Mouse (Mus musculus): ENCODE measurements around the gene Lrrn4cl.
"Not testable (repeated sequence)": the region's sequence is repeated elsewhere in the genome, so short reads cannot be mapped to it uniquely, and the experiment has no call there.

Lrrn4cl gene

GRCm38 (mm10) chr19:8886916-8887584, 36.5 kb downstream of the Lrrn4cl start:
- no peak for DNase-seq

- peak; percentile 24 for DNase-seq
Observed at GRCm38 (mm10) chr19:8887585-8888463, 37.3 kb downstream of the Lrrn4cl start.

GRCm38 (mm10) chr19:8888511-8889385, 38.2 kb downstream of the Lrrn4cl start, which contains the start of the genes 1810009A15Rik and Gm49416:
TSS of gene 1810009A15Rik (plus strand) at chr19:8888853.
TSS of gene Gm49416 (plus strand) at chr19:8888926.
- peak; percentile 98 for DNase-seq

- peak; percentile 88 for DNase-seq
Observed at GRCm38 (mm10) chr19:8892829-8893766, 42.5 kb downstream of the Lrrn4cl start, which contains the start of gene Ints5. TSS of gene Ints5 (plus strand) at chr19:8893005.

- DNase-seq: no peak
Observed at GRCm38 (mm10) chr19:8895397-8895960, 44.9 kb downstream of the Lrrn4cl start.

- DNase-seq: not testable (repeated sequence)
Observed at GRCm38 (mm10) chr19:8896231-8896630, 45.7 kb downstream of the Lrrn4cl start.

- DNase-seq: peak; percentile 32
Observed at GRCm38 (mm10) chr19:8897211-8897864, 46.8 kb downstream of the Lrrn4cl start.

- peak; percentile 98 for DNase-seq
Observed at GRCm38 (mm10) chr19:8897865-8898495, 47.4 kb downstream of the Lrrn4cl start, which contains the start of gene Ganab. TSS of gene Ganab (plus strand) at chr19:8898071.

GRCm38 (mm10) chr19:8898576-8898975, 48.0 kb downstream of the Lrrn4cl start:
- DNase-seq: no peak

- no peak for DNase-seq
Observed at GRCm38 (mm10) chr19:8899079-8899478, 48.5 kb downstream of the Lrrn4cl start.

GRCm38 (mm10) chr19:8903412-8903811, 52.8 kb downstream of the Lrrn4cl start:
- DNase-seq: no peak

Measured in liver (tissue).